Mouse (Mus musculus) testis, adult 2 months (tissue): ENCODE data around the gene Riok1.

Experiments used
- CTCF ChIP-seq: fragments of 200-500 bp; IDR thresholded peaks from 2 replicates; pipeline ENCODE4 v1.5.1; 2012; ENCODE audit warnings: low read depth, mild to moderate bottlenecking, inconsistent platforms, low read length, moderate library complexity; ENCODE audit not compliant: control insufficient read depth, insufficient read depth, insufficient replicate concordance
- POLR2A ChIP-seq: fragments of 200-500 bp; IDR thresholded peaks from 2 replicates; pipeline ENCODE4 v1.6.1; 2012; ENCODE audit warnings: low read depth, mild to moderate bottlenecking, inconsistent platforms, low read length, moderate library complexity; ENCODE audit not compliant: control insufficient read depth

- TF ChIP-seq CTCF (no peak), POLR2A (no peak)
These were observed 26.9 kb upstream of the Riok1 start for GRCm38 (mm10) chr13:38009721-38010408.
